In the genomic region with DNA sequence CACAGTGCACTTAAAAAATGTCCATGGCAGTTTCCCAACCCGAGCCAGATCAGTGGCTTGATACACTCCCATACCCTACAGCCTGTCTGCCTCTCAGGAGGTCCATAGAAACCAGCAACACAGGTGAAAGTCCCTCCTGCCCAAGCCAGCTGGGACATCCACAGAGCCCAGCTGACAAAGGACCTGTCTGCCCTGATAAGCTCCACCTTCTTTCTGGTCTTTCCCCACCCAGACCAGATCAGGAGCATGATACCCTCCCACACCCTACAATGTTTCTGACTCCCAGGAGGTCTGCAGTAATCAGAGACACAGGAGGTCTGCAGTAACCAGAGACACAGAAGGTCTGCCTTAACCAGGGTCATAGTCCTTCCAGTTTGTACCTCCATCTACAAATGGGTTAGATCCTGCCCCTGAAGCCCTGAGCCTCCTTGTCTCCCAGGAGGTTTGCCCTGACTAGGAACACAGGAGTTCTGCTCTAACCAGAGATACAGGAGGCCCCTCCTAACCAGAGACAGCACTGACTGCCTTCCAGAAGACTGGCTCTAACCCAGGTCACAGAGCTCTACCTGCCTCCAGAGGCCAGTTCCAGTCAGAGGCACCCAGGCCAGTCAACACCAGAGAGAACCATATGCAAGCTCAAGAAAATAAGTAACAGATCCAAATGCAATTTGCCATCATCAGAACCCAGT, we compare ENCODE assay signal across 17 mouse cellular contexts.
DNase-seq lines count a peak whose midpoint lies in the region; ATAC-seq lines count a peak whose summit lies in the region.
"Had no signal": no experiment of that assay in that cellular context is flagged by ENCODE, and none has a peak within 500 bp of the region (broad histone marks: within the 10 kb centered on the region; RNA-seq: fewer than 3 reads in every experiment).

No protein-coding gene starts in this region.

- H3K9me3 ChIP-seq in heart, embryonic 15.5 days (replicated peaks) = no peaks in the 10 kb centered on the region
- peaks cover 9% of the 10 kb centered on the region; the same call in 1 of the 2 replicates for H3K9me3 ChIP-seq in midbrain, embryonic 10.5 days (replicated peaks)
- 0 out of 2 replicates have a peak, but pooled peaks cover 5% of the 10 kb centered on the region for H3K9me3 ChIP-seq in midbrain, embryonic 15.5 days
- H3K9me3 ChIP-seq in midbrain, embryonic 14.5 days (ENCODE audit: control insufficient read depth, low read length) = 0 out of 2 replicates have a peak, but pooled peaks cover 5% of the 10 kb centered on the region
- H3K9me3 ChIP-seq: embryonic facial prominence, embryonic 12.5 days; heart, embryonic 10.5 days had no signal

- DNase-seq in heart, adult 9 months (ENCODE audit: low spot score in 2 of 2) = no peak
- no peak for DNase-seq in midbrain, embryonic 10.5 days (ENCODE audit: low spot score)
- DNase-seq in midbrain, embryonic 14.5 days = no peak
- no peak for DNase-seq in layer of hippocampus, postnatal 10 days (ENCODE audit: low spot score in 2 of 2)
- DNase-seq: adrenal gland, postnatal 36 days; cerebellum, adult 11 months; heart, postnatal 4 days; lung, postnatal 36 days had no signal

- no peak overlapping the region for H3K4me2 ChIP-seq in heart, embryonic 15.5 days
- H3K4me2 ChIP-seq in midbrain, embryonic 15.5 days = no peak overlapping the region
- no peak overlapping the region for H3K4me2 ChIP-seq in midbrain, embryonic 14.5 days (ENCODE audit: low read length)
- H3K4me2 ChIP-seq: embryonic facial prominence, embryonic 12.5 days had no signal

- H3K4me1 ChIP-seq in heart, embryonic 15.5 days (replicated peaks) = no peaks in the 10 kb centered on the region
- H3K4me1 ChIP-seq in midbrain, embryonic 10.5 days = 0 out of 2 replicates have a peak, but pooled peaks cover 3% of the 10 kb centered on the region
- no peaks in the 10 kb centered on the region for H3K4me1 ChIP-seq in midbrain, embryonic 15.5 days
- H3K4me1 ChIP-seq in midbrain, embryonic 14.5 days (ENCODE audit: control insufficient read depth, insufficient read depth, low read length) = no peaks in the 10 kb centered on the region
- H3K4me1 ChIP-seq: embryonic facial prominence, embryonic 12.5 days had no signal

- no peak overlapping the region for H3K4me3 ChIP-seq in heart, embryonic 15.5 days
- H3K4me3 ChIP-seq in midbrain, embryonic 10.5 days = no peak overlapping the region
- no peak overlapping the region for H3K4me3 ChIP-seq in midbrain, embryonic 15.5 days
- H3K4me3 ChIP-seq in midbrain, embryonic 14.5 days (replicated peaks; ENCODE audit: low read depth, low read length) = no peak overlapping the region
- H3K4me3 ChIP-seq: embryonic facial prominence, embryonic 12.5 days; heart, embryonic 10.5 days; layer of hippocampus, adult 2 months had no signal

- no peak overlapping the region for H3K9ac ChIP-seq in heart, embryonic 15.5 days
- H3K9ac ChIP-seq in midbrain, embryonic 15.5 days = no peak overlapping the region
- no peak overlapping the region for H3K9ac ChIP-seq in midbrain, embryonic 14.5 days (replicated peaks; ENCODE audit: low read length)
- H3K9ac ChIP-seq: embryonic facial prominence, embryonic 12.5 days had no signal

- ATAC-seq in heart, embryonic 15.5 days (replicated peaks; ENCODE audit: insufficient number of reproducible peaks, insufficient read depth, low FRiP score, low read depth) = 0 out of 2 replicates have a peak, but pooled peaks have one; percentile 43
- ATAC-seq in midbrain, embryonic 15.5 days (replicated peaks) = no peak
- ATAC-seq in erythroid progenitor cell, adult 5-6 weeks (replicated peaks; ENCODE audit: low FRiP score, poor library complexity, severe bottlenecking) = 0 out of 2 replicates have a peak, but pooled peaks have one; percentile 46
- no peak for ATAC-seq in midbrain, embryonic 14.5 days (ENCODE audit: low FRiP score, low TSS enrichment)
- ATAC-seq: activated CD4-positive, CD25-positive, alpha-beta regulatory T cell, adult 4 months; CD4-positive, CD25-positive, alpha-beta regulatory T cell, adult 4 months; intestine, embryonic 16.5 days had no signal

- WGBS in heart, embryonic 15.5 days = 85% methylated on average over 1 of the region's 1 CpGs
- 86% methylated on average over 1 of the region's 1 CpGs for WGBS in midbrain, embryonic 10.5 days
- 91% methylated on average over 1 of the region's 1 CpGs for WGBS in midbrain, embryonic 15.5 days
- 88% methylated on average over 1 of the region's 1 CpGs for WGBS in midbrain, embryonic 14.5 days

- no peak overlapping the region for H3K27ac ChIP-seq in heart, embryonic 15.5 days
- H3K27ac ChIP-seq in midbrain, embryonic 10.5 days (replicated peaks) = 0 out of 2 replicates have a peak overlapping the region, but pooled peaks have one; percentile 46
- H3K27ac ChIP-seq in midbrain, embryonic 15.5 days = no peak overlapping the region
- peak overlapping the region; percentile 45; the same call in 1 of the 2 replicates for H3K27ac ChIP-seq in midbrain, embryonic 14.5 days (replicated peaks; ENCODE audit: low read depth, low read length)
- H3K27ac ChIP-seq: embryonic facial prominence, embryonic 12.5 days; heart, embryonic 10.5 days; layer of hippocampus, adult 2 months had no signal

- no peaks in the 10 kb centered on the region for H3K27me3 ChIP-seq in heart, embryonic 15.5 days
- no peaks in the 10 kb centered on the region for H3K27me3 ChIP-seq in midbrain, embryonic 10.5 days (ENCODE audit: low read depth, poor library complexity, severe bottlenecking)
- no peaks in the 10 kb centered on the region for H3K27me3 ChIP-seq in midbrain, embryonic 15.5 days (replicated peaks)
- H3K27me3 ChIP-seq in midbrain, embryonic 14.5 days (ENCODE audit: control insufficient read depth, insufficient read depth, low read length) = no peaks in the 10 kb centered on the region
- H3K27me3 ChIP-seq: embryonic facial prominence, embryonic 12.5 days had no signal

- no peaks in the 10 kb centered on the region for H3K36me3 ChIP-seq in heart, embryonic 15.5 days
- peaks cover 32% of the 10 kb centered on the region for H3K36me3 ChIP-seq in midbrain, embryonic 10.5 days
- H3K36me3 ChIP-seq in midbrain, embryonic 15.5 days (replicated peaks) = no peaks in the 10 kb centered on the region
- no peaks in the 10 kb centered on the region for H3K36me3 ChIP-seq in midbrain, embryonic 14.5 days (ENCODE audit: control insufficient read depth, insufficient read depth, low read length)
- H3K36me3 ChIP-seq: embryonic facial prominence, embryonic 12.5 days; heart, embryonic 10.5 days had no signal

Comparison
In these comparisons a context has a peak if more than half of its experiments do, and no peak if none do; other contexts are left out.
1. H3K27ac ChIP-seq: peak in midbrain, embryonic 10.5 days (single experiment) and midbrain, embryonic 14.5 days (single experiment); none in heart, embryonic 15.5 days (single experiment) and midbrain, embryonic 15.5 days (single experiment).
2. ATAC-seq: peak in heart, embryonic 15.5 days (single experiment) and erythroid progenitor cell, adult 5-6 weeks (single experiment); none in midbrain, embryonic 15.5 days (single experiment) and midbrain, embryonic 14.5 days (single experiment).